Mouse (Mus musculus): ENCODE results near the gene Scimp. TPM values are rescaled to one million over a fixed set of nuclear protein-coding genes. Genes with fewer than 3 reads are reported as not detected.
A peak's percentile ranks its signal among the peaks of the same experiment; 100 is the strongest.
"Not testable (repeated sequence)": the region's sequence is repeated elsewhere in the genome, so short reads cannot be mapped to it uniquely, and the experiment has no call there.

The Scimp gene
- polyA plus RNA-seq, 1 experiment from 2014 or later, result 0.25 TPM

- not testable (repeated sequence) for H3K9ac ChIP-seq; H3K4me1 ChIP-seq; H3K4me3 ChIP-seq (replicated peaks); H3K36me3 ChIP-seq; H3K9me3 ChIP-seq (replicated peaks); H3K27me3 ChIP-seq; H3K27ac ChIP-seq; ATAC-seq (replicated peaks; ENCODE audit: low FRiP score); H3K4me2 ChIP-seq
- WGBS, result 70% methylated on average over 3 of the region's 3 CpGs
Measured at GRCm38 (mm10) chr11:70760446-70760845, 51.9 kb downstream of the Scimp start.

- ATAC-seq (replicated peaks; ENCODE audit: low FRiP score), result 0 out of 2 replicates have a peak, but pooled peaks have one; percentile 52
- no peak overlapping the region for H3K4me3 ChIP-seq (replicated peaks)
- H3K27me3 ChIP-seq, result 0 out of 2 replicates have a peak, but pooled peaks cover 2% of the 10 kb centered on the region
- H3K9me3 ChIP-seq (replicated peaks), result no peaks in the 10 kb centered on the region
- no peaks in the 10 kb centered on the region for H3K4me1 ChIP-seq
- no peak overlapping the region for H3K27ac ChIP-seq
- WGBS, result 11% methylated on average over 7 of the region's 7 CpGs
- no peaks in the 10 kb centered on the region for H3K36me3 ChIP-seq
- no peak overlapping the region for H3K4me2 ChIP-seq
- H3K9ac ChIP-seq, result no peak overlapping the region
Measured at GRCm38 (mm10) chr11:70755645-70756044, 56.7 kb downstream of the Scimp start.

DNA sequence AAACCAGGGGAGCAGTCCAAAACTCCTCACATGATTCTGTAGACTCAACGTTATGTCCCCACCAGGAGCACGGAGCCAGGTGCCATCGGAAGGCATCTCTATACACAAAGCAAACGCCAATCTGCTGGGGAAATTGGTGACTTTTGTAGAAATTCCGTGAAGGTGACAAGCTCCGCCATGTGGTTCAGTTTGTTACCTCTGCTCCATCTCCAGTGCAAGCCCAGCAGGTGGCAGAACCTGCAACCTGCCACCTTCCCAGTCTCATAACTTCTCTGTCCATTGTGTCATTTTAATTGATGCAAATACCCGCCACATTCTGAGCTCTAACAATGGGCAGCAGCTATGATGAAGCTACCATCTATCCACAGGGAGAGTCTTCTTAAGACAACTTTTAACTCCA lies 57.4 kb downstream of the Scimp start:
- no peak overlapping the region for H3K27ac ChIP-seq
- H3K4me2 ChIP-seq, result no peak overlapping the region
- H3K9ac ChIP-seq, result no peak overlapping the region
- no peaks in the 10 kb centered on the region for H3K9me3 ChIP-seq (replicated peaks)
- no peak overlapping the region for H3K4me3 ChIP-seq (replicated peaks)
- no peak for ATAC-seq (replicated peaks; ENCODE audit: low FRiP score)
- H3K36me3 ChIP-seq, result no peaks in the 10 kb centered on the region
- no peaks in the 10 kb centered on the region for H3K4me1 ChIP-seq
- H3K27me3 ChIP-seq, result 0 out of 2 replicates have a peak, but pooled peaks cover 2% of the 10 kb centered on the region
- 66% methylated on average over 7 of the region's 7 CpGs for WGBS

DNA sequence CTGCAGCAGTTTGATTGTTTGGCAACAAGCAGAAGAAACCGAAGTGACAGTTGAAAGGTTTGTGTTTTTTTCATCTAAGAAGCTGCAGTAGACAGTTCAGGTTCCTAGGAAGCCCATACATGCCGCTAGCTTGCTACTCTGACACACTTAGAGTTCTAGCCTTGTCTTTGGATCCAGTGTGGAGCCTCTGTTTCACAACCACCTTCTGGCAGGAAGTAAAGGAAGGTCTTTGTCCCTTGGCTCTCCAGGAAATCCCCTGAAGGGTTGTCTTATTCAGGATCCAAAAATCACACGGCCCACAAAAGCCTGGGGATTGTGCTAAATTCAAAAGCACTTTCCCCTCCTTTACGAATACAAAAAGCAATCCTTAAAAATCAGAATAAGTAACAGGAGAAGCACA lies 57.9 kb downstream of the Scimp start:
- Histone ChIP-seq H3K4me2 (no peak overlapping the region), H3K4me3 (replicated peaks) (no peak overlapping the region), H3K27me3 (0 out of 2 replicates have a peak, but pooled peaks cover 2% of the 10 kb centered on the region), H3K9me3 (replicated peaks) (no peaks in the 10 kb centered on the region), H3K4me1 (no peaks in the 10 kb centered on the region), H3K27ac (no peak overlapping the region), H3K36me3 (no peaks in the 10 kb centered on the region), H3K9ac (no peak overlapping the region)
- no peak for ATAC-seq (replicated peaks; ENCODE audit: low FRiP score)
- 70% methylated on average over 4 of the region's 4 CpGs for WGBS

DNA sequence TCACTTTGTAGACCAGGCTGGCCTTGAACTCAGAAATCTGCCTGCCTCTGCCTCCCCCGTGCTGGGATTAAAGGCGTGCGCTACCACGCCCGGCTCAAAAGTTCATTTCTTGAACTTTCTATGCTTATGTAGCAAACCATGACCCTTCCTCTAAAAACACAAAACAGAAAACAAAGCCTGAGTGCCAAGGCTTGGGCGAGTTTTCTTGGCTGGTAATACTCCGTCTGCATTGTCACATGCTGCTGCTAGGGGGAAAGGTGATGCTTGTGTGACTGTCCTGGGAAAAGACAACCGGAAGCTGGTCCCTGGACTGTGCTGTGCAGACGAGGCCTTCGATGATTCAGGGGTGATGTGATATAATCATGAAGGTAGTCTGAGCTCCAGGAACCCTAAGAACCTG lies 59.2 kb downstream of the Scimp start:
- H3K36me3 ChIP-seq, result no peaks in the 10 kb centered on the region
- ATAC-seq (replicated peaks; ENCODE audit: low FRiP score), result no peak
- H3K9ac ChIP-seq, result no peak overlapping the region
- H3K4me1 ChIP-seq, result no peaks in the 10 kb centered on the region
- no peak overlapping the region for H3K4me2 ChIP-seq
- H3K4me3 ChIP-seq (replicated peaks), result no peak overlapping the region
- 0 out of 2 replicates have a peak, but pooled peaks cover 3% of the 10 kb centered on the region for H3K9me3 ChIP-seq (replicated peaks)
- 0 out of 2 replicates have a peak, but pooled peaks cover 2% of the 10 kb centered on the region for H3K27me3 ChIP-seq
- no peak overlapping the region for H3K27ac ChIP-seq
- 94% methylated on average over 10 of the region's 10 CpGs for WGBS

DNA sequence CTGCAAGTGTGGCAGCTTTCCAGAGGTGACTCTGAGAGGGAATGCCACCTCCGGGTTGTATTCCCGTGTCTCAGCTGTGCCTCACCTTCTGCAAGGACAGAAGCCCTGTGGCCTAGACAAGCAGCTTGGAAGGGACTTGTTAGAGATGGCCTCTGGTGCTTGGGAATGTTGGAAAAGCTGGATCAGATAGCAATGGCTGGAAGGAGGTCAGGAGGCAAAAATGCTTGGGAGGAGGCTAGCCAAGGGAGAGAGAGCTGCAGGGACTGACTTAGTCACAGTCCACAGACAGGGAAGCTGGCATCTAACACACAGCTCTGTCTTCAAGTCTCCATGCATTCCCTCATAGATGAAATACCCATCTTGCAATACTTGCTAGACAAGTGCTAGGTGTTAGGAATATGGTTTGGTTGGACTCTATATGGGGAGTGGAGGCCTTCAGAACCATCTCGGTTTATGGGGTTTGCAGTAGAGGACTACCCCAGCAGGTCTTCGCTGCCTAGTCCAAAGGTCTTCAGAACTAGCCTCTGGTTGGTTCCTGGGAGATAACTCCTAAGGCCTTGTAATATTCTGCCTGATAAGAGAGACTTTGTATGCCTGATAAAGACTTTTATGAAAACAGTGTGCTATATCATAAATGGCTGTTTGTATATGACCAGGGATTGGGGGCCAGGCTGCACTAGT lies 59.9 kb downstream of the Scimp start:
- H3K9me3 ChIP-seq (replicated peaks), result 0 out of 2 replicates have a peak, but pooled peaks cover 3% of the 10 kb centered on the region
- H3K36me3 ChIP-seq, result no peaks in the 10 kb centered on the region
- no peak overlapping the region for H3K4me2 ChIP-seq
- H3K4me1 ChIP-seq, result no peaks in the 10 kb centered on the region
- H3K4me3 ChIP-seq (replicated peaks), result no peak overlapping the region
- H3K9ac ChIP-seq, result no peak overlapping the region
- H3K27me3 ChIP-seq, result 0 out of 2 replicates have a peak, but pooled peaks cover 2% of the 10 kb centered on the region
- no peak for ATAC-seq (replicated peaks; ENCODE audit: low FRiP score)
- 84% methylated on average over 4 of the region's 4 CpGs for WGBS
- no peak overlapping the region for H3K27ac ChIP-seq

- H3K9me3 ChIP-seq (replicated peaks), result 0 out of 2 replicates have a peak, but pooled peaks cover 3% of the 10 kb centered on the region
- H3K4me1 ChIP-seq, result no peaks in the 10 kb centered on the region
- no peak overlapping the region for H3K9ac ChIP-seq
- 0 out of 2 replicates have a peak, but pooled peaks cover 2% of the 10 kb centered on the region for H3K27me3 ChIP-seq
- no peaks in the 10 kb centered on the region for H3K36me3 ChIP-seq
- no peak overlapping the region for H3K4me2 ChIP-seq
- WGBS, result 80% methylated on average over 4 of the region's 4 CpGs
- no peak overlapping the region for H3K4me3 ChIP-seq (replicated peaks)
- no peak for ATAC-seq (replicated peaks; ENCODE audit: low FRiP score)
- H3K27ac ChIP-seq, result no peak overlapping the region
Measured at GRCm38 (mm10) chr11:70747876-70748545, 64.4 kb downstream of the Scimp start.

DNA sequence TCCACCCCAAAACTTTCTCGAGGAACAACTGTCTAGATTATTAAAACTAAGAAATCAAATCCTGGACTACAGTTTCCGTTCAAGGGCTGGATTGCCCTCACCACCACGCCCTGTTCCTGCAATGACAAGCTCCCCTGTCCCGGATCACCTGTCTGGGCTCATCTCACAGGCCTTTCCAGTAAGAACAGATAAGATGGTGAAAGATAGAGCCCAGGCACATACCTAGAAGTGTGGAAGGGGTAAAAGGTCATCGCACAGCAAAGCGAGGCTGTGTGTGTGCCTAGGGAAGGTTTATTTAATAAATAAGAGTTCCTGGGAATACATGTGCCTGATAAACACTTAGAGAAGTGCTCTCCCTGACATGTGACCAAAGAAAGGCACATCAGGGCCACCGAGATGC lies 66.8 kb downstream of the Scimp start:
- Histone ChIP-seq H3K4me3 (replicated peaks) (no peak overlapping the region), H3K27me3 (no peaks in the 10 kb centered on the region)

GRCm38 (mm10) chr11:70742581-70743459 lies 69.6 kb downstream of the Scimp start:
- WGBS, result 85% methylated on average over 12 of the region's 12 CpGs
- Histone ChIP-seq H3K9me3 (replicated peaks) (no peaks in the 10 kb centered on the region), H3K4me2 (no peak overlapping the region)

More for the DNA sequence above, 66.8 kb downstream of the Scimp start:
- Histone ChIP-seq H3K9ac (no peak overlapping the region), H3K27ac (no peak overlapping the region), H3K9me3 (replicated peaks) (0 out of 2 replicates have a peak, but pooled peaks cover 3% of the 10 kb centered on the region), H3K36me3 (no peaks in the 10 kb centered on the region), H3K4me1 (no peaks in the 10 kb centered on the region), H3K4me2 (no peak overlapping the region)
- WGBS, result 86% methylated on average over 7 of the region's 7 CpGs
- no peak for ATAC-seq (replicated peaks; ENCODE audit: low FRiP score)

GRCm38 (mm10) chr11:70742117-70742516 lies 70.3 kb downstream of the Scimp start:
- no peaks in the 10 kb centered on the region for H3K9me3 ChIP-seq (replicated peaks)
- no peaks in the 10 kb centered on the region for H3K4me1 ChIP-seq
- 80% methylated on average over 7 of the region's 7 CpGs for WGBS
- no peaks in the 10 kb centered on the region for H3K27me3 ChIP-seq
- H3K4me2 ChIP-seq, result no peak overlapping the region
- no peak overlapping the region for H3K9ac ChIP-seq
- H3K27ac ChIP-seq, result no peak overlapping the region
- ATAC-seq (replicated peaks; ENCODE audit: low FRiP score), result no peak
- no peaks in the 10 kb centered on the region for H3K36me3 ChIP-seq
- H3K4me3 ChIP-seq (replicated peaks), result no peak overlapping the region

More at GRCm38 (mm10) chr11:70742581-70743459, 69.6 kb downstream of the Scimp start:
- no peaks in the 10 kb centered on the region for H3K36me3 ChIP-seq
- H3K4me3 ChIP-seq (replicated peaks), result no peak overlapping the region
- no peak for ATAC-seq (replicated peaks; ENCODE audit: low FRiP score)
- no peaks in the 10 kb centered on the region for H3K27me3 ChIP-seq
- H3K9ac ChIP-seq, result no peak overlapping the region
- no peaks in the 10 kb centered on the region for H3K4me1 ChIP-seq
- H3K27ac ChIP-seq, result no peak overlapping the region

- Histone ChIP-seq H3K36me3 (no peaks in the 10 kb centered on the region), H3K4me1 (no peaks in the 10 kb centered on the region), H3K9ac (no peak overlapping the region), H3K27me3 (no peaks in the 10 kb centered on the region), H3K4me2 (no peak overlapping the region), H3K27ac (no peak overlapping the region), H3K9me3 (replicated peaks) (no peaks in the 10 kb centered on the region), H3K4me3 (replicated peaks) (no peak overlapping the region)
- WGBS, result 86% methylated on average over 3 of the region's 3 CpGs
- ATAC-seq (replicated peaks; ENCODE audit: low FRiP score), result no peak
Measured at GRCm38 (mm10) chr11:70741603-70742002, 70.8 kb downstream of the Scimp start.

Measured in kidney, embryonic 15.5 days (tissue).